Mouse (Mus musculus): Measurements from ENCODE around the gene Rcor1. TPM values are rescaled to one million over a fixed set of nuclear protein-coding genes. Genes with fewer than 3 reads are reported as not detected.
"Not testable (repeated sequence)": the region's sequence is repeated elsewhere in the genome, so short reads cannot be mapped to it uniquely, and the experiment has no call there.

Rcor1 gene
- total RNA-seq, 2 experiments from 2014 or later, result 27.1 to 27.2 TPM

GRCm38 (mm10) chr12:111065330-111065729 is 26.2 kb downstream of the Rcor1 start:
- no peak for DNase-seq (ENCODE audit: low spot score in 2 of 2)

- DNase-seq (ENCODE audit: low spot score in 2 of 2), result no peak
Measured at GRCm38 (mm10) chr12:111067816-111068215, 28.7 kb downstream of the Rcor1 start.

- not testable (repeated sequence) for DNase-seq (ENCODE audit: low spot score in 2 of 2)
Measured at GRCm38 (mm10) chr12:111069299-111069698, 30.1 kb downstream of the Rcor1 start.

DNA sequence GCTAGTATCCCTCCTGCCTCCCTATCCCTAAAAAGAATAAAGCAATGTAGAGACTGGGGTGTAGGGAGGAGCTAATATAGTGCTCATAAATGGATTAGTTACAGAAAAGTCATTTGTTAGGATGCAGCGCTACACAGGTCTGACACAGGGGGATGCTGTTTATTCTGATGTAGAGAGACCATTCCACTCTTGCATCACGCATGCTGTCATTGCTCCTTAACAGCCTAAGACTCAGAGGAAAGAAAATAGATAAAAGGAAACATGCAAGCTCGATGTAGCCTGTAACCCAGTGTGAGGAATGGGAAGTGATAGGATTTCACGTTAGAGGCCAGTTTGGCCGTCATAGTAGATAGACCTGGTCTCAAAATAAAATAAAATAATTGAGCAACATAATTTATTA is 31.9 kb downstream of the Rcor1 start:
- no peak for DNase-seq (ENCODE audit: low spot score in 2 of 2)

GRCm38 (mm10) chr12:111071477-111072152 is 32.5 kb downstream of the Rcor1 start:
- DNase-seq (ENCODE audit: low spot score in 2 of 2), result no peak

- DNase-seq (ENCODE audit: low spot score in 2 of 2), result no peak
Measured at GRCm38 (mm10) chr12:111076385-111076965, 37.3 kb downstream of the Rcor1 start.

DNA sequence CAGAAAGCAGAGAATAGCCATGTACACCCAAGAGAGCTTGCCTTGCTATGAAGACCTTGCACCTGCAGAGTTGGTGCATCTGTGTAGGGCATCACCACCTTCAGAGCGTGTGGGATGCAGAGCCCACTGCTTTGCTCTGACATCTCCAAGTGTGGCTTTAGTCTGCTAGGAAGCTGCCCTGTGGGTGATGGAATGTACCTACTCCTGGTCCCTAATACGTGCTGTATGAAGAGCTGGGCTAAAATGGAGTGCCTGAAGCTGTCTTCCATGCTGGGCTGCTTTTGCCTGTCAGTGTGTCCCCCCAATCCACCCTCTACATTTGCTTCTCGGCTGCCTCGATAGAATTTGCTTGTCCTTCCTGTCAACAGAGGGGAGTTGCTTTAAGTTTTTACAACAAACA is 46.4 kb downstream of the Rcor1 start:
- DNase-seq (ENCODE audit: low spot score in 2 of 2), result no peak

DNA sequence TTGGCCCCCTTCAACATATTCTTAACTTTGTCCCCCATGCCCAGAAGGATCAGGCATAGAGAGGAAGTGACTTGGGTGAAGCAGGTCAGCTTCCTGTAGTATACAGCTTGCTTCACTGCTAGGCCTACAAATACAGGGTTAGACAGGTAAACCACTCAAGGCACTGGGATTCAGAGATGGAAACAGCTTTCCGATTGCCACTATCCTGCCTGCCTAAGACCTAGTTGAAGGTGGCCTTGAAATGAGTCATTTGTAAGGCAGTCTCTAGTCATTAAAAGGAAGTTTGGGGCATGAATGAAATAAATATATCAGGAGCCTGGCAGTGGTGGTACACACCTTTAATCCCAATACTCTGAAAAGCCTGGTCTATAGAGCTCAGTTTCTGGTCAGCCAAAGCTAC is 47.9 kb downstream of the Rcor1 start:
- DNase-seq (ENCODE audit: low spot score in 2 of 2), result no peak

DNA sequence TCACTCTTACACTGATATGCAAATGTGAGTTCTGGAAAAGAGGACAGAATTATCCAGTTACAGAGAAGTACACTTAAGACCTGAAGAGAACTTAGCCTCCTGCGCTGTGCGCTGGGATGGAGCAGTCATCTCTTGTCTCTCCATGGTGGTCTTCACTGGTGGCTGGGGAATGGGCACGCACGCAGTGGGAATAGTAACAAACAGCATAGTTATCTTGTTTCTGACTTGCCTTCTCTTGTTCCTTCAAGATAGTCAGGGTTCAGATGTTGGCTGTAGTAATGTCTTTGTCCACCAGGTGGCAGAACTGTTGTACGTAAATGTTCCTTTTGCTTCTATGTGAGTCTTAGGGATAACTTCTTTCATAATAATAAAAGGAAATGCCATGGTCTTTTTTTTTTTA is 49.0 kb downstream of the Rcor1 start:
- DNase-seq (ENCODE audit: low spot score in 2 of 2), result peak; percentile 35 to 63

- DNase-seq (ENCODE audit: low spot score in 2 of 2), result no peak
Measured at GRCm38 (mm10) chr12:111088731-111089141, 49.6 kb downstream of the Rcor1 start.

DNA sequence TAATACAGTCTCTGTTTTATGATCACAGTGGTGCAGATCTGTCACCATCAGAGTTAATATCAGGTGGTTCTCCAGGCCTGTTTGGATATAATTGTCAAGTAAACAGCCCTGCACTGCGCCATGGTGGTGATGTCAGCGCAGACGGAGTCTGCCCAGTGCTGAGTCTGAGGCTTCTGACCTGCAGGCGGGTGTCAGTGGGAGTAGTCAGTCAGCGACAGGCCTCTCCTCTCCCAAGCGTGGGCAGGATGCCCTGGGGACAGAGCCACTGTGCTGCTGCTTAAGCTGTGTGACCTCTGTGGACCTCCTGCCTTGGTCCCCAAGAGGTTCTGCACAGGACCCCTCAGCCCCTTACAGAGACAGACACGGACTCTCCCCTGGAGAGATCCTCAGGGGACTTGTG is 50.0 kb downstream of the Rcor1 start:
- DNase-seq (ENCODE audit: low spot score in 2 of 2), result no peak

- no peak for DNase-seq (ENCODE audit: low spot score in 2 of 2)
Measured at GRCm38 (mm10) chr12:111090801-111091200, 51.6 kb downstream of the Rcor1 start.

GRCm38 (mm10) chr12:111091981-111092380 is 52.8 kb downstream of the Rcor1 start:
- no peak for DNase-seq (ENCODE audit: low spot score in 2 of 2)

GRCm38 (mm10) chr12:111094073-111094472 is 54.9 kb downstream of the Rcor1 start:
- no peak for DNase-seq (ENCODE audit: low spot score in 2 of 2)

DNA sequence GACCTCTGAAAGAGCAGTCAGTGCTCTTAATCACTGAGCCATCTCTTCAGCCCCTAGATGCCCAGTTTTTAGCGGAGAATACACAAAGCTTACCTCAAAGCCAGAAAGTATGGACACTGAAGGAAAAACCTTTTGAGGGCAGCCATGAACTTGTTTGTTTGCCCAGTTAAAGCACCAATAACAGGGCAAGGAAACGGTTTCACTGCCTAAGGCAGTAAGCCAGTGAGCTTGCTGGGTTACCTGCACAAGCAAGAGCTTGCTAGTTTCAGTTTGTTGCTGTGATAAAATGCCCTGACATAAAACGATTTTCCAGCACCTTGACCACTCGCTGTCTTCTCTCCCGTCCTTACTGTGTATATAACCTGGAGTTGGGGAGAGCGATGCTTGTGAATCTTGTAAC is 55.9 kb downstream of the Rcor1 start:
- DNase-seq (ENCODE audit: low spot score in 2 of 2), result no peak

DNA sequence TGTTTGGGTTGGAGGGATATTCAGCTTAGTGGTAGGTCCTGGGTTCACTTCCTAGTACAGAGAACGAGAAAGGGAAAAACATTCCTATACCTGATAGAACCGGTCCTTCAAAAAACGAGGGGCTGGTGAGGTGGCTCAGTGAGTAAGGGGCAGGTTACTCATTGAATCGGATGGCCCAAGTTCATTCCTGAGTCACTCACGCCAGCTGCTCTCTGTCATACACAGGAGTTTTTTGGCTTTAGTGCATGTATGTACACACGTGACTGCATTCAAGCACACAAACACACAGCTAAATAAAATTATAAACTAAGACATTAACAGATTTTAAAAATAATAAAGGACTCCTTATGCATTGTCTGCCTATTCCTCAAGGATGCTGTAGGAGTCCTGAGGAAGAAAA is 57.1 kb downstream of the Rcor1 start:
- DNase-seq (ENCODE audit: low spot score in 2 of 2), result no peak

DNA sequence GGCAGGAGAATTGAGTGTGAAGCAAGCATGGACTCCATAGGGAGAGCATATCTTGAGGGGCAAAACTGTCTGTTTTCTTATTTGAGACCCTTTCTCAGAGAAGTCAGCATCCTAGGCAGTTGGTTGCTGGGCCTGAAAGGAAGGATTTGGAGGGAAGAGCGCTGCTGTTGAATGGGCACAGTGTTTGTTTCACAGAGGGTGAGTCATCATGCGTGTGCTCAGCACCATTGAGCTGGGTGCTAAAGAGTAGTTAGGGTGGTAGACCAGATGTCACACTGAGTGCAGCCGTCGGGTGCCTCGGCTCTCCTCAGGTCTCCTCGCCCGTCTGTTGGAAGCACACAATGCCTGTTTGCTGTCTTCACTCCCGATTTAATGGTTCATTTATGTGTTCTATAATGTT is 57.9 kb downstream of the Rcor1 start:
- no peak for DNase-seq (ENCODE audit: low spot score in 2 of 2)

DNA sequence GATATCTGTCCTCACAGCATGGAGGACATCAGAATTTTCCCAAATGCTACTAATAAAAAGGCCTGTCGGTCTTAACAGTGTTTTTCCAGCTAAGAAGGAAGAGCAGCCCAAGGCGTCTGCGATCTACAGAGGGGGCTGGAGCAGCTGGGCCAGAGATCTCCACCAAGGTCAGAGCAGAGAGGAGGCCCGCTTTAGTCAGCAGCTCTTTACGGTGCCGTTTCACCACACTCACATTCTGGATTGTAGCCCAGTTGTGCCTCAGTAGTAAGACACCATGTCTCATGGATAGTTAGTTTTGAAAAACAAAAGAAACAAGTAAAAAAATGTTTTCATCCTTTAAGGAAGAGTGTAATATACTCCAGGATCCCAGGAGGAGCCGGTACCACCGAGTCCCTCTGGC is 72.0 kb downstream of the Rcor1 start:
- no peak for DNase-seq (ENCODE audit: low spot score in 2 of 2)

DNA sequence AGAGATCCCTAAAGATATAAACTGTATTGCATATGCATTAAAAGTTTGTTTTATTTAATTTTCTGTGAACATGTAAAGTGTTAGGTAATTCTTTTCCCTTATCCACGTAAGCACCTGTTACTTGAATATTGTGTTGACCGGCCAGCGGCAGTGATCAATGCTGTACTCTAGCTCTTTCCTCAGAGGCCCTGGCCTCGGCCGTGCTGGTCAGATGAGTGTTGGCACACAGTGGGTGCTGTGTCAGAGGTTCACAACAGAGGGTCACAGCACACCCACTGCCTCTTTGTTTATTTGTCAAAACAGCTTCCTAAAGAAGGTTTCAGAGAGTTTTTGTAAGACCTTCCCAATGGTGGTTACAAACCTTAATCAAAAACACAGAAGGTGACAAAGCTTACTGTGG is 75.4 kb downstream of the Rcor1 start:
- DNase-seq (ENCODE audit: low spot score in 2 of 2), result no peak

- no peak for DNase-seq (ENCODE audit: low spot score in 2 of 2)
Measured at GRCm38 (mm10) chr12:111119506-111120085, 80.4 kb downstream of the Rcor1 start.

- no peak for DNase-seq (ENCODE audit: low spot score in 2 of 2)
Measured at GRCm38 (mm10) chr12:111120976-111121645, 82.0 kb downstream of the Rcor1 start.

DNA sequence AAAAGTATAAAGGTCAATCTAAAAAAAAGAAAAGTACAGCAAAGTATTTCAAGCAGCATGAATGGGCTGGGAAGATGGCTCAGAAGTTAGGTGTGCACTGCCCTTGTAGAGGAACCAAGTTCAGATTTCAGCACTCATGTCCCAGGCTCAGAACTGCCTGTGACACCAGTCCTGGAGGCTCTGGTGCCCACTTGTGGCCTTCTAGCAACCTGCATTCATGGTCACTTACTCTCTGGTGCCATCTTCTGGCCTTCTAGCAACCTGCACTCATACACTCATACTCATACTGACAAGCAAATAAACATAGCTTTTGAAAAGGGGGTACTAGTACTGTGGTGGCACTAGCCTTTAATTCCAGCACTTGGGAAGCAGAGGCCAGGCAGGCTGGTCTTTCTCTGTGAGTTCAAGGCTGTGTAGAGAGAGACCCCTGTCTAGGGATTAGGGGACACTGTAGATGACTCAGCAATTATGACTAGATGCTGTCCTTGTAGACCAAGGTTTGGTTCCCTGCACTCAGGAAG is 83.2 kb downstream of the Rcor1 start:
- no peak for DNase-seq (ENCODE audit: low spot score in 2 of 2)
